Mouse (Mus musculus): ENCODE results near the gene Rasl12. TPM values are rescaled to one million over a fixed set of nuclear protein-coding genes. Genes with fewer than 3 reads are reported as not detected.

The Rasl12 gene
- total and polyA plus RNA-seq, 2 experiments from 2014 or later: 7.9 to 8.5 TPM

GRCm38 (mm10) chr9:65464161-65464560 lies 65.9 kb downstream of the Rasl12 start:
- H3K4me2 ChIP-seq (ENCODE audit: low read depth, low read length): no peak overlapping the region
- peaks cover 9% of the 10 kb centered on the region; the same call in 1 of the 2 replicates for H3K36me3 ChIP-seq (replicated peaks; ENCODE audit: control insufficient read depth, insufficient read depth, low read length)
- H3K27me3 ChIP-seq (ENCODE audit: control insufficient read depth, insufficient read depth, low read length): no peaks in the 10 kb centered on the region
- no peak for ATAC-seq (ENCODE audit: insufficient read depth, low read depth)
- WGBS: 83% methylated on average over 6 of the region's 6 CpGs
- TF ChIP-seq EP300 (IDR thresholded peaks at IDR 0.05; ENCODE audit: low read depth) (no peak), CTCF (IDR thresholded peaks at IDR 0.05; ENCODE audit: low read depth) (no peak)
- peaks cover 15% of the 10 kb centered on the region for H3K4me1 ChIP-seq (ENCODE audit: control insufficient read depth, insufficient read depth)
- no peak overlapping the region for H3K4me3 ChIP-seq (ENCODE audit: low read depth, low read length)
- DNase-seq (ENCODE audit: low spot score): no peak
- no peaks in the 10 kb centered on the region for H3K9me3 ChIP-seq (replicated peaks; ENCODE audit: control insufficient read depth, low read length)
- H3K27ac ChIP-seq (ENCODE audit: low read depth): no peak overlapping the region
- H3K9ac ChIP-seq (replicated peaks; ENCODE audit: low read depth, low read length): no peak overlapping the region

Other genes starting within 250 kb of the Rasl12 start
- gene Parp16, start 203.2 kb upstream of the Rasl12 start, total RNA-seq (2014; rRNA removed; ENCODE audit: low replicate concordance): 1.8 and 7.7 TPM in 2 replicates
- 5.7 and 5.8 TPM in 2 replicates for gene Parp16, start 203.2 kb upstream of the Rasl12 start, polyA plus RNA-seq (2015; fragmentation: Nextera tagmentation; extraction: Ambion mirVana)
- 0.73 and 0.88 TPM in 2 replicates for gene Cilp, start 133.3 kb upstream of the Rasl12 start, total RNA-seq (2014; rRNA removed; ENCODE audit: low replicate concordance)
- gene Cilp, start 133.3 kb upstream of the Rasl12 start, polyA plus RNA-seq (2015; fragmentation: Nextera tagmentation; extraction: Ambion mirVana): 0.19 and 0.21 TPM in 2 replicates
- 37.4 and 37.8 TPM in 2 replicates for gene Clpx, start 104.2 kb upstream of the Rasl12 start, total RNA-seq (2014; rRNA removed; ENCODE audit: low replicate concordance)
- gene Clpx, start 104.2 kb upstream of the Rasl12 start, polyA plus RNA-seq (2015; fragmentation: Nextera tagmentation; extraction: Ambion mirVana): 64.3 and 68.3 TPM in 2 replicates
- 9.4 and 10.6 TPM in 2 replicates for gene Pdcd7, start 52.4 kb upstream of the Rasl12 start, total RNA-seq (2014; rRNA removed; ENCODE audit: low replicate concordance)
- gene Pdcd7, start 52.4 kb upstream of the Rasl12 start, polyA plus RNA-seq (2015; fragmentation: Nextera tagmentation; extraction: Ambion mirVana): 4.7 and 5.9 TPM in 2 replicates
- not detected in 2 replicates for gene Ubap1l, start 37.5 kb upstream of the Rasl12 start, total RNA-seq (2014; rRNA removed; ENCODE audit: low replicate concordance)
- 0.11 and 0.21 TPM in 2 replicates for gene Ubap1l, start 37.5 kb upstream of the Rasl12 start, polyA plus RNA-seq (2015; fragmentation: Nextera tagmentation; extraction: Ambion mirVana)
- gene Kbtbd13, start 6.9 kb upstream of the Rasl12 start, total RNA-seq (2014; rRNA removed; ENCODE audit: low replicate concordance): 1.1 and 1.2 TPM in 2 replicates
- gene Kbtbd13, start 6.9 kb upstream of the Rasl12 start, polyA plus RNA-seq (2015; fragmentation: Nextera tagmentation; extraction: Ambion mirVana): 0.63 and 0.77 TPM in 2 replicates
- gene Slc51b, start 24.4 kb downstream of the Rasl12 start, total RNA-seq (2014; rRNA removed; ENCODE audit: low replicate concordance): not detected in 2 replicates
- gene Slc51b, start 24.4 kb downstream of the Rasl12 start, polyA plus RNA-seq (2015; fragmentation: Nextera tagmentation; extraction: Ambion mirVana): not detected in 2 replicates
- gene Mtfmt, start 37.3 kb downstream of the Rasl12 start, total RNA-seq (2014; rRNA removed; ENCODE audit: low replicate concordance): 11.5 and 15.9 TPM in 2 replicates
- 9.1 TPM in 2 replicates for gene Mtfmt, start 37.3 kb downstream of the Rasl12 start, polyA plus RNA-seq (2015; fragmentation: Nextera tagmentation; extraction: Ambion mirVana)
- 43.2 and 52.4 TPM in 2 replicates for gene Spg21, start 62.4 kb downstream of the Rasl12 start, total RNA-seq (2014; rRNA removed; ENCODE audit: low replicate concordance)
- gene Spg21, start 62.4 kb downstream of the Rasl12 start, polyA plus RNA-seq (2015; fragmentation: Nextera tagmentation; extraction: Ambion mirVana): 41.3 and 44.7 TPM in 2 replicates
- not detected in 2 replicates for gene Ankdd1a, start 121.7 kb downstream of the Rasl12 start, total RNA-seq (2014; rRNA removed; ENCODE audit: low replicate concordance)
- gene Ankdd1a, start 121.7 kb downstream of the Rasl12 start, polyA plus RNA-seq (2015; fragmentation: Nextera tagmentation; extraction: Ambion mirVana): not detected in 2 replicates
- gene Plekho2, start 181.5 kb downstream of the Rasl12 start, total RNA-seq (2014; rRNA removed; ENCODE audit: low replicate concordance): 12.8 and 21.0 TPM in 2 replicates
- 7.6 and 8.3 TPM in 2 replicates for gene Plekho2, start 181.5 kb downstream of the Rasl12 start, polyA plus RNA-seq (2015; fragmentation: Nextera tagmentation; extraction: Ambion mirVana)
- gene Pif1, start 188.7 kb downstream of the Rasl12 start, total RNA-seq (2014; rRNA removed; ENCODE audit: low replicate concordance): 7.1 and 32.7 TPM in 2 replicates
- 2.5 and 2.6 TPM in 2 replicates for gene Pif1, start 188.7 kb downstream of the Rasl12 start, polyA plus RNA-seq (2015; fragmentation: Nextera tagmentation; extraction: Ambion mirVana)
- 94.5 and 121 TPM in 2 replicates for gene Rbpms2, start 231.1 kb downstream of the Rasl12 start, total RNA-seq (2014; rRNA removed; ENCODE audit: low replicate concordance)
- gene Rbpms2, start 231.1 kb downstream of the Rasl12 start, polyA plus RNA-seq (2015; fragmentation: Nextera tagmentation; extraction: Ambion mirVana): 108 and 117 TPM in 2 replicates